Mouse (Mus musculus) limb, embryonic 14.5 days (tissue): ENCODE measurements at regions not wholly inside any gene's neighbourhood (a gene's known extent, or its start where the extent isn't known, plus 50 kb on each side); places are given as distances from the start of the nearest gene placed in this dataset.

Experiments
- ATAC-seq: fragments of 200-750 bp; cut with Nextera tagmentation; 2 replicates; pipeline ENCODE4 v1.8.0; 2017; ENCODE audit warnings: low read depth, moderate number of reproducible peaks, moderate TSS enrichment; ENCODE audit not compliant: low FRiP score
- DNase-seq: peaks from one replicate; pipeline ENCODE4 v3.0.0-alpha.2; 2015; ENCODE audit warnings: low spot score
- H3K27ac ChIP-seq: fragments of 300-500 bp; sonication (generic); replicated peaks from 2 replicates; pipeline ENCODE4 v1.5.1; 2014; ENCODE audit warnings: low read depth, mild to moderate bottlenecking, low read length, moderate library complexity, mixed read lengths
- H3K27me3 ChIP-seq: fragments of 300-500 bp; sonication (generic); 2 replicates; pipeline ENCODE4 v1.6.1; 2014; ENCODE audit warnings: low read length, mixed read lengths; ENCODE audit not compliant: control insufficient read depth, insufficient read depth
- H3K36me3 ChIP-seq: fragments of 300-500 bp; sonication (generic); 2 replicates; pipeline ENCODE4 v1.6.1; 2014; ENCODE audit warnings: mild to moderate bottlenecking, low read length, moderate library complexity, mixed read lengths; ENCODE audit not compliant: control insufficient read depth, insufficient read depth
- H3K4me1 ChIP-seq: fragments of 300-500 bp; sonication (generic); 2 replicates; pipeline ENCODE4 v1.6.1; 2014; ENCODE audit warnings: antibody characterized with exemption, low read length, mixed read lengths; ENCODE audit not compliant: control insufficient read depth, insufficient read depth
- H3K4me2 ChIP-seq: fragments of 300-500 bp; sonication (generic); replicated peaks from 2 replicates; pipeline ENCODE4 v1.6.1; 2014; ENCODE audit warnings: low read depth, mild to moderate bottlenecking, low read length, moderate library complexity; ENCODE audit not compliant: severe bottlenecking
- H3K4me3 ChIP-seq: fragments of 300-500 bp; sonication (generic); replicated peaks from 2 replicates; pipeline ENCODE4 v1.5.1; 2014; ENCODE audit warnings: low read length
- H3K9ac ChIP-seq: fragments of 300-500 bp; sonication (generic); 2 replicates; pipeline ENCODE4 v1.6.1; 2014; ENCODE audit warnings: mild to moderate bottlenecking, low read depth, low read length, moderate library complexity; ENCODE audit not compliant: severe bottlenecking
- H3K9me3 ChIP-seq: fragments of 300-500 bp; sonication (generic); 2 replicates; pipeline ENCODE4 v1.6.1; 2016; ENCODE audit warnings: low read length; ENCODE audit not compliant: control insufficient read depth
- POLR2A ChIP-seq: fragments of 200-500 bp; IDR thresholded peaks from 2 replicates; pipeline ENCODE4 v1.8.0; 2012; ENCODE audit warnings: inconsistent platforms, mild to moderate bottlenecking, moderate library complexity, borderline replicate concordance; ENCODE audit not compliant: insufficient read depth, insufficient read length; ENCODE audit errors: extremely low read depth
- WGBS: fragments of 180-500 bp; shearing (Covaris S2); extraction: QIAGEN DNeasy Blood & Tissue Kit; methylation state at CpG from one replicate; pipeline ENCODE4 v1.1.7; 2014; 5-methylcytosine and 5-hydroxymethylcytosine counted together

DNA sequence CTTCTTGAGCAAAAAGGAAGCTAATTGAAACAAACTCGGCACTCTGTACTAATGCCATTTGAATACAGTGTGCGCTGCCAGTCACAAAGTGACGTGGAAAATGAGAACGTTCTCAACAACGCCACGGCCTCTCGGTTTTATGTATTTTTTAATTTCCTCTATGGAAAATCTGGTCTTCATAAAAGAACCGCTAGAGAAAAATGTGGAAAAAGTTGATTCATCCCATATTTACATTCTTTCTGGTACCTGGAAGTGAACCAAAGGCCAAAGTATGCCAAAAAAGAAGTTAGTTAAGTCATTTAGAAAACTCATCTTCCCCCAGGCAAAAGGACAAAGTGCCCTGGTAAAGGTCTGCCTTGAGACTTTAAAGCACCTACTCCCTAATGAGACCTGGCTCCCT, 277.7 kb upstream of the Veph1 start:
- WGBS: 26% methylated on average over 8 of the region's 8 CpGs
- H3K27ac ChIP-seq: peak overlapping the region; percentile 63
- no peak for ATAC-seq

DNA sequence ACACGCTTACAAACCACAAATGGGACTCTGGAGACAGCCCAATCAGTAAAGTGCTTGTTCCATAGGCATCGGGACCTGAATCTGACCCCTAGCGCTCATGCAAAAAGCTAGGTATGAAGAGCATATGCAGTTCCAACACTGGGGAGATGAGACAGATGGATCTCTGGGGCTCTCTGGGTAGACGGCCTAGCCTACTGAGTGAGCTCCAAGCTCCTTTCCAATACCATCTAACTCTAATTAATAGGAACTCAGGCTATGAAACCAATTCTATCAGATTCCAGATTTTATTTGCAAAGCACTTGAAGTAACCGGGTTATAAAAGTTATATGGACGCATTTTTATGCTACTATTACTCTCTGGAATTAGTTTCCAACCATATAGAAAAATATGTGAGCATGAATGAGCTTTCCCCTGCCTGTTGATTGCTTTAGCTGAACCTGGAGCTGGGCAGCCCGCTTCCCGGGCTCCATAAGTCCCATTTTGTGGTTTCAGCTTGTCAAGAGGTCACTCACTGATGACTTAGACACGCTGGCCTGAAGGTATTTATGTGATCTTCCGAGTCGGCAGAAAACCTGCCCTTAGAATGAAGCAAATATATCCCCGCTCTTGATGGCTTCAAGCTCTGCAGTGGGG, 276.4 kb upstream of the Veph1 start:
- peak; percentile 69 for ATAC-seq
- Histone ChIP-seq H3K4me1 (peaks cover 27% of the 10 kb centered on the region), H3K27me3 (no peaks in the 10 kb centered on the region), H3K4me2 (peak overlapping the region; percentile 28), H3K36me3 (no peaks in the 10 kb centered on the region), H3K4me3 (no peak overlapping the region), H3K9me3 (no peaks in the 10 kb centered on the region), H3K9ac (no peak overlapping the region; the same call in 1 of the 2 replicates), H3K27ac (peak overlapping the region; percentile 73)
- no peak for TF ChIP-seq POLR2A
- peak; percentile 51 for DNase-seq
- 40% methylated on average over 12 of the region's 12 CpGs for WGBS

More for the DNA sequence above, 277.7 kb upstream of the Veph1 start:
- Histone ChIP-seq H3K27me3 (no peaks in the 10 kb centered on the region), H3K4me3 (no peak overlapping the region), H3K9ac (no peak overlapping the region), H3K4me1 (peaks cover 27% of the 10 kb centered on the region), H3K9me3 (no peaks in the 10 kb centered on the region), H3K36me3 (no peaks in the 10 kb centered on the region), H3K4me2 (0 out of 2 replicates have a peak overlapping the region, but pooled peaks have one; percentile 10)
- peak; percentile 82 for DNase-seq
- TF ChIP-seq POLR2A: no peak

DNA sequence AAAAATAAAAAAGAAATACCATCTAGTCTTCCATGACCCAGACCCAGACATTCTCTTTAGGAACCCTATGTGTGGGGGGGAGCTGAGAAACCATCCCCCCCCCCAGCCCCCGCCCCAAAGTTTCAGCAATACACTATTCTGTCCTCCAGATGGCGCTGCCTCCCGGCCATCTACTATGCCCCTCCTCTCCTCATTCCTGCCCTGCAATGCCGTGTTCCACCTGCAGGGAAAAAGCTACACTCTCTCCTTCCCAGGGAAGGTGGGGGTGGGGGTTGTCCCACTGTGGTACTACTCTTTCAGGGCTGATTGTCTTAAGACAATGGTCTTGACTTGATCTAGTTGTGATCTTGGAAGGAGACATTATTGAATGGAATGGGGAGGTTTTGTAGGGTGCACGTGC, 273.7 kb upstream of the Veph1 start:
- ATAC-seq: no peak
- no peaks in the 10 kb centered on the region for H3K9me3 ChIP-seq
- H3K9ac ChIP-seq: no peak overlapping the region
- no peak overlapping the region for H3K4me3 ChIP-seq
- H3K27me3 ChIP-seq: no peaks in the 10 kb centered on the region
- TF ChIP-seq POLR2A: no peak
- 68% methylated on average over 5 of the region's 5 CpGs for WGBS
- no peak overlapping the region for H3K4me2 ChIP-seq
- DNase-seq: no peak
- peaks cover 24% of the 10 kb centered on the region for H3K4me1 ChIP-seq
- H3K27ac ChIP-seq: no peak overlapping the region
- H3K36me3 ChIP-seq: no peaks in the 10 kb centered on the region

DNA sequence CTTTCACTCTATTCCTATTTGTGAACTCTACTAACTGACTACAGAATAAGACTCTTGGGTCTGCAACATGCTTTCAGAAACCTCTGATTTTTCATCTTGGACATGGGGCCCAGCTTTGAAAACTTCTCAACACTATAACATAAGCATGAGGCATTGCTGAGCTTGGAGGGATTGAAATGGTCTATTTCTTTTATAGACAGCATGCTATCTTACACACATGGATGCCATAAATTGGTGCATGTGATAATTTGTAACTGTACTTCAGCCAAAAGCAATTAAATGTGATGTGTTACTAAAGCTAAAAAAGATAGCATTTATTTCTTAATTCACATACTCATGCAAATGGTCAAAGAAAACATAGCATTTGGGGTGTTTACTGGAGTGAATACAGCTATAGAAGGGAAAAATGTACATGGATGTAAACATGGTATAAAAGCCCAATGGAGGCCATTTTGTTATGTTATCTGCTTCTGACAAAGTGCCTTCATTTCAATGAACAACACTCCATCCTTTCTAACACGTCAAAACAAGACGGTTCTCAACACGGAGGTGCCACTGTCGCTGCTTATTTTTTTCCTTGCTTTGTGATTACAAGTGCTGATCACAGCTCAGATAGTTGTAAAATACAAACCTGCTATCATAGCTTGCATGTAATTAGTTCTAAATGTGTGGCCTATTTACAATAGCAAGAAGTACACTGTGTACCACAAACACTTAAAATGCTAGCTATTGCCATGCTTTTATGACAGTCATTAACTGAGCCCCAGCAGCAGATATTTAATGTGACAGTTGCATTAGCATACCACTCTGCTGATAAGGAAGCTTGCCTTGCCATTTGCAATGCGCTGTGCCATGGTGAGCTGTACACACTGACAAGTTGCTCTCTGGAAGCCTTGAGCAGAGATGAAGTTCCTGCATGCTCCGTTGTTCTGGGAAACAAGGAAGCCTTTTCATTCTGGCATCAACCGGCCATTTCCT, 267.9 kb upstream of the Veph1 start:
- WGBS: 79% methylated on average over 7 of the region's 7 CpGs
- DNase-seq: no peak
- Histone ChIP-seq H3K4me1 (no peaks in the 10 kb centered on the region), H3K27me3 (no peaks in the 10 kb centered on the region), H3K36me3 (no peaks in the 10 kb centered on the region), H3K4me3 (no peak overlapping the region), H3K27ac (no peak overlapping the region), H3K9me3 (no peaks in the 10 kb centered on the region), H3K9ac (no peak overlapping the region), H3K4me2 (no peak overlapping the region)
- ATAC-seq: no peak
- TF ChIP-seq POLR2A: no peak

DNA sequence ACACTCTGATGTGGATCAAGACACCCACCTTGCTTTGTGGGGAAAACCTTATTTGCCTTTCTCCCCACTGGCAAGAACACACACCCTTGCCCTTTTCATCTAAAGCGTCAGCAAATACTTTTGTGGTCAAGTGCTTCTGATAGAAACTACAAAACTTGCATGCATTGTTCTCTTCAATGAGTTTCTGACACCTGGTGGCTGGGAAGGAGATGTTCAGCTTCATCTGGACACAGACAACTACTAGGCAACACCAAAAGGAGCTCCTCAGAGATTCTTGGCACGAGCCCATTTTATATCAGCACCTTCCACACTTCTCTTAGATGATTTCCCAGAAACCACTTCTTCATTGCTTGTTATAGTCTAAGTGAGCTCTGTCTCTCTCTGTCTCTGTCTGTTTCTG, 266.7 kb upstream of the Veph1 start:
- 83% methylated on average over 2 of the region's 2 CpGs for WGBS
- DNase-seq (no peak), ATAC-seq (no peak)
- H3K36me3 ChIP-seq: no peaks in the 10 kb centered on the region
- TF ChIP-seq POLR2A: no peak
- no peak overlapping the region for H3K9ac ChIP-seq
- H3K27me3 ChIP-seq: no peaks in the 10 kb centered on the region
- no peak overlapping the region for H3K4me2 ChIP-seq
- no peak overlapping the region for H3K4me3 ChIP-seq
- no peaks in the 10 kb centered on the region for H3K4me1 ChIP-seq
- no peaks in the 10 kb centered on the region for H3K9me3 ChIP-seq
- no peak overlapping the region for H3K27ac ChIP-seq
